Mouse (Mus musculus): ENCODE results near the gene Fam131a. TPM values are rescaled to one million over a fixed set of nuclear protein-coding genes. Genes with fewer than 3 reads are reported as not detected.
"Not testable (repeated sequence)": the region's sequence is repeated elsewhere in the genome, so short reads cannot be mapped to it uniquely, and the experiment has no call there.

Gene Fam131a
- total RNA-seq (2021): 12.5 and 12.6 TPM in 2 replicates
- long read RNA-seq, experiment 1, partial matches to known transcripts: 1 of 13 reads
- long read RNA-seq, experiment 1, other reads (novel, unspliced or antisense): 12 of 13 reads
- long read RNA-seq, experiment 2, partial matches to known transcripts: 0 of 16 reads
- long read RNA-seq, experiment 2, other reads (novel, unspliced or antisense): 12 of 16 reads

DNA sequence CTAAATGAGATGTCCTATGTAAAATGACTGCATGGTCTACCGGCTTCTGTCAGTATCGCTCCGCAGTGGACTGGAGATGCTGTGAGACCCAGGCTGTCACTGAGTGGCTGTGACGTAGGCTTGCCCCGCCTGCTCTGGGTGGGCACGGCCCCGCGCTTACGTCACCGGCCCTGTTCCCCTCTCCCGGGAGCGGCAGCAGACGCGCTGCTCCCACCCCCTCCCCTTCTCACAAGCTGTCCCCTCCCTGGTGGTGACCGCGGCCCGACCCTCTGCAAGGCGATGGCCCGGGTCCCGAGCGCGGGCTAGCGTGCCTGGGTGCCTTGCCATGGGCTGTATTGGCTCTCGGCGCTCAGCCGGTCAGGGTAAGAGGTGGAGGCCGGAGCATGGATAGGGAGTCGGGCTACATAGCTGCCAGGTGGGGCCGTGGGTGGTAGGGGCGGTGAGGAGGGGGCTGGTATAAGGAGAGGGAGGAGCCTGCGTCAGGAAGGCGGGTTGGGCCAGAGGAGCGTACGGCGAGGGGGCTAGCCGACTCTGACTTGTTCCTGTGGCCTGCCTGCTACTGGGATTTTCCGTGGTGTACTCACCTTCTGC, at the start of gene Fam131a:
Gene Fam131a (plus strand): TSS at position 131 of the 591 bp plus-strand sequence.
- DNase-seq: peak; percentile 93

DNA sequence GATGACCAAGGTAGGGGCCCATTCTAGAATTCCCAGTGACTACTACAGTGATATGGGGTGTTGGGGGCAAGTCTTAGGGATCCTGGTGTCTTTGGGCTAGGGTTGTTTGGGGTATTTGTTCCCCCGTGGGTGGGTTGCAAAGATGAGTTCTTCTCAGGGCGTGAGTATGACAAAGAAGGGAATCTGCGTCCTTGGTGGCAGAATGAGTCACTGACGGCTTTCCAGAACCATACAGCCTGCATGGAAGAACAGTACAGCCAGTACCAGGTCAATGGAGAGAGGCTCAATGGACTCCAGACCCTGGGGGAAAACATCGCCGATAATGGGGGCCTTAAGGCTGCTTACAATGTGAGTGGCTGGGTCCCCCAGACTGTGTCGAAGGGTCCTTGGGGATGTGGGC, 49.1 kb upstream of the Fam131a start:
- peak; percentile 36 for DNase-seq

DNA sequence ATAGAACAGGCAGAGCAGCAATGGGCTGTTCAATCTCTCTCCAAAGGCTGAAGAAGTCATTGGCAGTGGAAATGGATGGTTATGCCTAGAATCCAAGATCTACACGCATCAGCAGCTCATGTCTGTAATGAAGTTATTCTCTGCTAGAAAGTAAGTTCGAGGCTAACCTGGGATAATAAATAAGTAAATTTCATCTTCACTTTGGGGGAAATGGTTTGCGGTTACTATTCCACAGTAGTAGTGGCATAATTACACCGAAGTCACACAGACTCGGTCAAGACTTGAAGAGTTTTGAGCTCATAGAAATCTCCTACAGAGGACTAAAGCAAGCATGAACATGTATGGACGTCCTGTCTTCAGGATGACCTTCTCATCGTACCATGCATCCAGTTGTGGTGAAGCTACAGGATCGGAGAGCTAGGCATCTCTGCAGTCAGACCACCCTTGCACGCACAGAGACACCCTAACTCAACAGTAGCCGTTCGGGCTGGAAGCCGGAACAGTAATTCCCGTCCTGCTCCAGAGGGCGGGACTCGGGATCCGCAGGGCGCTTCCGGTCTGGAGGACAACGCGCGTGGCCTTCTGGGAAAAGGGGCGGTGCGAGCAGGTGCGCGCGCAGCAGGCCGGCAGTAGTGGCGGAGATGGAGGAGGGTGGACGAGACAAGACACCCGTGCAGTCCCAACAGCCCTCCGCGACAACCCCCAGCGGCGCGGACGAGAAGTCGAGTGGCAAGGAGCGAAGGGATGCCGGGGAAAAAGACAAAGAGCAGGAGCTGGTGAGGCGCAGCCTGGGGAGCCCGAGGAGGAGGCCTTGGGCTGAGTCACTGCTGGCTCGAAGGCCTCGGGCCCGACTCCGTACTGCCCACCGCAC, 41.7 kb upstream of the Fam131a start, which contains the start of gene Psmd2:
Gene Psmd2 (plus strand): TSS at position 577 of the 871 bp plus-strand sequence.
- peak; percentile 99 for DNase-seq

DNA sequence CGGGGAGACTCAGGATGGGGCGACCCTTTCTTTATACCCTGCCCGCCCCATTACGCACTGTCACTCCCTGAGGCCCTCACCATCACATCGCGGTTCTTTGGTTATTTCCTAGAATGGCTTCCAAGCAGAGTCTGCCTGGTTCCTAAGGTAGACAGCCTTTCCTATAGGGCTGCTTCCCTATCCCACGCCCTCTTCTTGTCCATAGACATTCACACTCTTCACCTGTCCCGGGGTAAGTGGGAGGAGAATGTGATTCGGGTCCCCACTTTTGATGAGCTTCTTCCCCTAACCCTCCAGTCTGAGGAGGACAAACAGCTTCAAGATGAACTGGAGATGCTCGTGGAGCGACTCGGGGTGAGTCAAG, 41.1 kb upstream of the Fam131a start:
- no peak for DNase-seq

DNA sequence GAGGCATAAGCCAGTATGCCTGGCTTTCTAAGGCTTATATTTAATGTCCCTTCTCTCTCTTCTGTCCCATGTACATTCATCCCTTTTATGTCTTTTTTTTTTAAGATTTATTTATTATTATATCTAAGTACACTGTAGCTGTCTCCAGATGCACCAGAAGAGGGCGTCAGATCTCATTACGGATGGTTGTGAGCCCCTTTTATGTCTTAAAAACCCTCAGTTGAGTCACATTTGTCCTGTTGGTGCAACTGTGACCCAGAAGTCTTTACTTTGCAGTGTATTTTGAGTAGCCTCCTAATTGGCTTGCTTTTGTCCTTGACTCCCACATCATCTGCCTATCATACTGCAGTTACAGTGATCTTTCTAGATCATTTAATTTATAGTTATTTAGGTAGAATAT, 39.7 kb upstream of the Fam131a start:
- no peak for DNase-seq

DNA sequence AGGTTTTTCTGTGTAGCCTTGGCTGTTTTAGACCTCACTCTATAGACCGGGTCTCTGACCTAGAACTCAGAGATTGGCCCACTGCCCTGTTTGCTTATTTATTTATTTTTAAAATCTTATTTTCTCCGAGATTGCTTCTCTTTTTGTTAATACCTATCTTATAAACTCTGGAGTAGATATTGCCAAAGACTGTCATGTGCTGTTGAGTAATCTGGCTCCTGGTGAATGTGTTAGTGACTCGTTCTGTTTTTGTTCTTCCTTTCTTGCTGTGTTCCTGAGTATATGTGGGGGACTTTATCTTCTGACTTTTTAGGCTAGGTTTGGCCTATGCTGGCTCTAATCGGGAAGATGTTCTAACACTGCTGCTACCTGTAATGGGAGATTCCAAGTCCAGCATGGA, 35.4 kb upstream of the Fam131a start:
- no peak for DNase-seq

DNA sequence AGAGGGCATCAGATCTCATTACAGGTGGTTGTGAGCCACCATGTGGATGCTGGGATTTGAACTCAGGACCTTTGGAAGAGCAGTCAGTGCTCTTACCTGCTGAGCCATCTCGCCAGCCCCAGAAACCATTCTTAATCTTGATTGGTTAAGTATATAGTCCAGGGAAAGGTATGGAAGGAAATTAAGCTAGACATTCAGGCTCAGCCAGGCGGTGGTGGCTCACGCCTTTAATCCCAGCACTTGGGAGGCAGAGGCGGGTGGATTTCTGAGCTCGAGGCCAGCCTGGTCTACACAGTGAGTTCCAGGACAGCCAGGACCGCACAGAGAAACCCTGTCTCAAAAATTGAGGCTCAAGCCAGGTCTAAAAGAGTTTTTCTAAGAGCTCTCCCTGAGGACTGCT, 25.0 kb upstream of the Fam131a start, which contains the start of gene Eif4g1:
Gene Eif4g1 (plus strand): TSS at position 301 of the 400 bp plus-strand sequence.
- DNase-seq: not testable (repeated sequence)

DNA sequence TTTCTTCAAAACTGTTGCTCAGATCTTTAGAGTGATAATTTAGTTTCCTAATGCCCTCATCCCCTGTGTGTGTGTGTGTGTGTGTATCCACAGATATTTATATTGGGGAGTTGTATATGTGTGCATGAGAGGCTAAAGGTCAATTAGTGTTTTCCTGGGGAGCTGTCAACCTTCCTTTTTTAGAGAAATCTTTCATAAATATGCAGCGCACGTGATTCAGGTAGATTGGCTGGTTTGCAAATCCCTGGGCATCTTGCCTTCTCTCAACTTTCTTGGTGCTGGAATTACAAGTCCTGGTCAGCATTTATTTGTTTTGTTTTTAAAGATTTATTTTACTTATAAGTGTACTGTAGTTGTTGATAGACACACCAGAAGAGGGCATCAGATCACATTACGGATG, 22.8 kb upstream of the Fam131a start:
- DNase-seq: no peak

DNA sequence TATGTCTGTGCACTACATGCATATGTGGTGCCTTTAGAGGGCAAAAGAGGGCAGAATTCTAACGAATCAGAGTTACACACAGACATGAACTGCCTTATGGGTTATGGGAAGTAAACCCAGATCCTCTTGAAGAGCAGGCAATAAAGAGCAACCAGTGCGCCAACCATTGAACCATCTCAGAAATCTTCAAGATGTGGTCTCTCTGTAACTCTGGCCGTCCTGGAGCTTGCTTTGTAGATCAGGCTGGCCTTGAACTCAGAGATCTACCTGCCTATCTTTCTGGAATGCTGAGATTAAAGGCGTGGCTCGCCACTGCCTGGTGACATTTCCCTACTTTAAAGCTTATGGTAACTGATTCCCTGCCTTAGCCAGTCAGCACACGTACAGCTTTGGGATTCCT, 21.2 kb upstream of the Fam131a start:
- no peak for DNase-seq

DNA sequence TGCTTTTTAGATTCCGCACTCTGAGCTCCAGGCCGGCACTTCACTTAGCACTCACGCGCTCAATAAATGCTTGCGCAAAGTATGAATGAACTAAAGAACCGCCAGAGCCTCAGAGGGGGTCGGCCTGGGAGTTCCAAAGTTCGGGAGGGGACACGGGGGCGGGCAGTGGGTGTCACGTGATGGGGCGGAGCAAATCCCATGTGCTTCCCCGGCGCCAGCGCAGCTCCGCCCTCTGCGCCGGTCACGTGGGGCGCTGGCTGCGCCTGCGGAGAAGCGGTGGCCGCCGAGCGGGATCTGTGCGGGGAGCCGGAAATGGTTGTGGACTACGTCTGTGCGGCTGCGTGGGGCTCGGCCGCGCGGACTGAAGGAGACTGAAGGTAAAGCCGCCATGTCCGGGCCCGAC, 20.5 kb upstream of the Fam131a start:
- peak; percentile 98 for DNase-seq

DNA sequence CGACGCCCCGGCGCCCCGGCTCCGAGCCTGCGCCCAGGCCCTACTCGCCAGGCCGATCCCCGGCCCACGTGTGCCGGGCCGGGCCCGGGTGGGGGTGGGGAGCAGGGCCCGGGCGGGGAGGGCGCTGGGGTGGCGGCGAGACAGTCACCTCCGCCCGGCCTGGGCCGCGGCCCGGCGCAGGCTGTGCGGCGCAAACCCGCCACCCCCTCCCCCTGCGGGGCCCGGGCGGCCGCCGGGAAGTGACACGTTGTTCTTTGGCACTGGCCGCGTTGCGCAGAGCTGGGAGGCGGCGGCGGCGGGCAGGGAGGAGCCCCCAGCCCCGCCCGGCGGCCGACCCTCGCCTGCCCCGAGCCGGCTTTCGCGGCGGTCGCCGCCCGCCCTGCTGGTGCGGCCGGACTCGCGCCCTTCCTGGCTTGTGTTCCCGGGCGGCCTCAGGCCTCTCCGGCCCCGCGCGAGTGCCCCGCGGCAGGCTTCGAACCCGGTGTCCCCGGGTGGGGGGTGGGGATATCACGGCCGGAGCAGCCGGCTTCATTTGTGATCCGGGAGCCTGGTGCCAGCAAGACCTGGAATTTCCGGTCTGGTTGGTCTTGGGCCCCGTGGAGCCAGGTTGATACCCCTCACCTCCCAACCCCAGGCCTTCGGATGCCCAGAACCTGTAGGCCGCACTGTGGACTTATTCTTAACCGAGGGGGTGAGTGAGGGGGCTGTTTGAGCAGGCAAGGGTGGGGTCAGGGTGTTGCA, 19.9 kb upstream of the Fam131a start:
- peak; percentile 87 for DNase-seq

DNA sequence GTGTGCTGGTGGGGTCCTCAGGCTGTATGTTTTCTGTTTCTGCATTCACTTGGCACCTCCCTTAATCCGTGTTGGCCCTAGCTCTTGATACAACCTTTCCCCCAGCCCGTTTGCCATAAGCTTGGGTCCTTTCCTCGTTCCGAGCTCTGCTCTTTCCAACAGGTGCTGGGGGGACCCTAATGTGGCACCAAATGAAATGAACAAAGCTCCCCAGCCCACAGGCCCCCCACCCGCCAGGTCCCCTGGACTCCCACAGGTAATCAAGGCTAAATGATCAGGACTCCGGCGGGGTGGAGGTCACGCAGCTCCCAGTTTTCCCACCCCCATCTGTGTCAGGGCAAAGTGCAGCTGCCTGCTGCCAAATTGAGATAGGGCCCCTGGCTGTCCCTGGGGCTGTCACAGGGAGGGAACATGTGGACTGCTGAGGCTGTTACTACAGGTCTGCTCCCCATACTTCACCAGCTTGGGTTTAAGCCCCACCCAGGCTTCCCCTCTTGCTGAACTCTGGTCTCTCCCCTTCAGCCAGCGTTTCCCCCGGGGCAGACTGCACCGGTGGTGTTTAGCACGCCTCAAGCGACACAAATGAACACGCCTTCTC, 19.2 kb upstream of the Fam131a start:
- peak; percentile 78 for DNase-seq

DNA sequence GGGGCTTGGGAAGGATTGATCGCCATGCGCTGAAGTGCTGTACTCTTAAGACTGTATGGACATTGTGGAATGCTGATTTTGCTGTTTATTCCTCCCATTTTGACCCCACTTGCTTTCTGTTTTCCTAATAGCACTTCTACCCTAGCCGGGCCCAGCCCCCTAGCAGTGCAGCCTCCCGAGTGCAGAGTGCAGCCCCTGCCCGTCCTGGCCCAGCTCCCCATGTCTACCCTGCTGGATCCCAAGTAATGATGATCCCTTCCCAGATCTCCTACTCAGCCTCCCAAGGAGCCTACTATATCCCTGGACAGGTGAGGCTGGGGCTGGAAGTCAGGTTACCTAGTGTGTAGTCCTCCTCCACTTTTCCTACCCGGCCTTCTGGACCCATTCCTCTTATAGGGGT, 17.8 kb upstream of the Fam131a start:
- DNase-seq: no peak

DNA sequence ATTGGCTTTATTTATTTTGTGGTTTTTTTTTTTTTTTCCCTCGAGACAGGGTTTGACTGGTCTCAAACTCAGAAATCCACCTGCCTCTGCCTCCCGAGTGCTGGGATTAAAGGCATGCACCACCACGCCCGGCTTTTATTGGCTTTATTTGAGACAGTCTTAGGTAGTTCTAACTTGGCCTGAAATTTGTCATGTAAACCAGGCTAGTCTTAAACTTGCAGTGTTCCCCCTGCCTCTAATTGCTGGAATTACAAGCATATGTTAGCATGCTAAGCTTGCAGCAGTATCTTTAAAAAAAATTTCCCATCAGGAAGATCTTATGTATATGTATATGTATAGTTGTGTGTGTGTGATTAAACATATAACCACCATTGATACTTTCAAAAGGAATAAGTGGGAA, 16.3 kb upstream of the Fam131a start:
- no peak for DNase-seq

DNA sequence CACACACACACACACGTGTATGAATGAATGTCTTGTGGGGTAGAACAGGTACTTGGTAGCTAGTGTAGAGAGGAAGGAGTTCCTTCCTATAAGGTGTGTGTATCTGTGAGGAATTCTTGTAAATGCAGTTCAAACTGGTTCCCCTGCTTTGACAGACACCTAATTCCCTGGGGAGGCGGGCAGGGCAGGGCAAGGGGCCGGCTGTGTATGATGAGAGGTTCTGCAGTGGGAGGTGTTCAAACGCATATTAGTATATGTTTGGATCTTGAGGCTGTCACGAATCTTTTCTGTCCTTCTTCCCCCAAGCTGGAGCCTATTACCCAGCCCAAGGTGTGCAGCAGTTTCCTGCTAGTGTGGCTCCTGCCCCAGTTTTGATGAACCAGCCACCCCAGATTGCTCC, 15.7 kb upstream of the Fam131a start:
- DNase-seq: no peak

DNA sequence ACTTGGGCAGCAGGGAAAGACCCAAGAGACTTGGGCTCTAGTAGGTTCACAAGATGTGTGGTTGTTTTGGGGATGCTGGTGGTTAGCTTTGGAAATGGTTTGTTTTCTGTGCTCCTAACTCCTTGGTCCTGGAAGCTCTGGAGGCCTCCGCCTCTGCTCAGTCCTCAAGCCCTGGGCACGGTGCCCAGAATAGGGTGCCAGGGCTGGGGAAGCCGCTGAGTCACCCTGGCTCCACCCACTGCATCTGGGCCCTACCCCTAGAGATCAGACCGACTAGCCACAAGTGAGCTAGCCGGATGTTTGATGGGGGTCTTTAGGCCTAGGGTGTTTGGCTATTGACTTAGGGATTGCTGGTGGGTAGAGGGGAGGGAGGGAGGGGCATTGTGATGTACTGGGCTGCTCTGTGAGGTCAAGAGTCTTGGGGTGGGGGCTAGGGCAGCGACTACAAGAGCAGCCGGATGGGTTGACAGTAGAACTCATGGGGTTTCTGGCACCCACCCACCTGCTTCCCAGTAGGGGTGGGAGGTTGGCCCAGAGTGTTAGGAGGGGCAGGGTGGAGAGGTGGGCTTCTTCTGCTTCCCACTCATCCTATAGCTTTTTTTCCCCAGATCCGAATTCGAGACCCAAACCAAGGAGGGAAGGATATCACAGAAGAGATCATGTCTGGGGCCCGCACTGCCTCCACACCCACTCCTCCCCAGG, 14.9 kb upstream of the Fam131a start:
- peak; percentile 97 for DNase-seq

DNA sequence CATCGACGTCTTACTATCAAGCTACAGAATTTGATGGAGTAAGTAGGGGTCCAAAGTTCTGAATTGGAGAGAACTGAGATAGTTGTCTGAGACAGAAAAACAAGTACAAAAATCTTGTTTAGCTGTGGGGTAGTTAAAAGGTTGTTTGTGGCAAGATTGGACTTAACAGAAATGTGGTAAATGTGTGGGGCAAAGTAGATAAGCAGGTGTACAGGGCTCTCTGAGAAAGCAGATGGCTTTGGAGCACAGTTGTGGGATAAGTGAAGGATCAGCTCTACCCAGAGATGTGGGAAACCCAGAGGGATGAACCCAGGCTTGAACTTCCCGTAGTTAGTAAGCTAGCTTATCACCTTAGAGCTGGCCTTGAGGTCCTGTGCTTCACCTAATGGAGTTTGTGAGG, 2.3 kb upstream of the Fam131a start:
- DNase-seq: no peak

DNA sequence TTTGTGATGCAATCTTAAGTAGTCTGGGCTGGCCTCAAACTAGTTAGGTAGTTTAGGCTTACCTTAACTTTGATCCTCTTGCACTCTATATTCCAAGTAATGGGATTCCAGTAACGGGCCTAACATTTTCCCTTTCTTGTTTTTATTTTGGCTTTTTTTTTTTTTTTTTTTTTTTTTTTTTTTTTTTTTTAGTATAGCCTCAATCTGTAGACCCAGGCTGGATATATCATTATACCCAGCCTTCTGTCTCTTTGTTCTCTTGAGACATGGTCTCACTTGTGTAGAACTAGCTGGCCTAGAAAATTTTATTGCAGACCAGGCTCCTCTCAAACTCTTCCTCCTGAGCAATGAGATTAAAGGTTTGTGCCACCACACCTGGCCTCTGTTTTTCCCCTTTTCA, 1.4 kb upstream of the Fam131a start:
- no peak for DNase-seq

DNA sequence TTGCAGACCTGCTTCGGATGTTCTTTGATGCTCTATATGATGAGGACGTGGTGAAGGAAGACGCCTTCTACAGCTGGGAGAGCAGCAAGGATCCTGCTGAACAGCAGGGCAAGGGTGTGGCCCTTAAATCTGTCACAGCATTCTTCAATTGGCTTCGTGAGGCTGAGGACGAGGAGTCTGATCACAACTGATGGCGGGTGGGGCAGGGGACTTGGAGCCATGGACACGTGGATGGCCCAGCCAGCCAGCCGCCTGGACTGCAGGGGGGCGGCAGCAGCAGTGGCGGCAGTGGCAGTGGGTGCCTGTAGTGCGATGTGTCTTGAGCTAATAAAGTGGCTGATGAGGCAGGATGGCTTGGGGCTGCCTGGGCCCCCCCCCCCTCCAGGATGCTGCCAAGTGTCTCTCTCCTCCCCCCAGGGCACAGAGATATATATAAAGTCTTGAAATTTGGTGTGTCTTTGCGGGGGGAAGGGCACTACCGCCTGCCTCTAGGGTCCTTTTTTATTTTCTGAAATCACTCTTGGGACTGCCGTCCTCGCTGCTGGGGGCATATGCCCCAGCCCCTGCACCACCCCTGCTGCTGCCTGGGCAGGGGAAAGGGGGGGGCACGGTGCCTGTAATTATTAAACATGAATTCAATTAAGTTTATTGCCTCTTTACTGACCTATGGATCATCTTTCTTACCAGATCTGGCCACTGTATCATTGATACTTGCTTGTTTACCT, 638 bp upstream of the Fam131a start:
- DNase-seq: no peak

DNA sequence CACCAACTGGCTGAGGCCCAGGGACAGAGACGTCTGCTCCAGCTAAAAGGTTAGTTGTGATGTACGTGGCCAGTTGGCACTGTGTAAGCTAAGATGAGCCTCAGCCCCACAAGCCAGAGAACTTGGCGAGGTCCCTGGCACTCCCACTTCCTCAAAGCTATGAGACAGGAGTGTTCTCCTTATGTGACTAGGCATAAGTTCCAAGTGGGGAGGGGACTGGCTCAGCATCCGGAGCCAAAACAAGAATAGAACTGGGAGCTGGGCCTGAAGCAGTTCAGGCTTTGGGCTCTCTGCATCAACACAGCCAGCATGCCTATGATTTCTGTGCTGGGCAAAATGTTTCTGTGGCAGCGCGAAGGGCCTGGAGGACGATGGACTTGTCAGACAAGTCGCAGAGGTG, 1.7 kb downstream of the Fam131a start:
- peak; percentile 37 for DNase-seq

Measured in adrenal gland, postnatal 14 days (tissue).